ENCODE assay signal across 17 mouse cellular contexts in the genomic region with DNA sequence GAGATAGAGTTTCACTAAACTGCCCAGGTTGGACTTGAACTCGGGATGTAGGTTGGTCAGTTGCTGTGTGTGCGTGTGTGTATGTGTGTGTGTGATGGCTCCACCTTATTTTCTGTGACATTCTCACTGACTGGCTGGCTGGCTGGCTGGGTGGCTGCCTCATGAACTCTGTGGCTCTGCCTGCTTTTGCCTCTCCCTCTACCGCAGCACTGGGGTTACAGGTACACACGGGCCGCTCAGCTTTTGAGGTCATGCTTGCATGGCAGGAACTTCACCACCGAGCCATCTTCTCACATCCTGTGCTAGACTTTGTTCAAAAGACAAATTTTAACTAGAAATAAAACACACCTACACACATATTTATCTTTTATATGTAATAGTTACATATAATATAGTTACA. TPM values are rescaled to one million over a fixed set of nuclear protein-coding genes. Genes with fewer than 3 reads are reported as not detected.
A peak's percentile ranks its signal among the peaks of the same experiment; 100 is the strongest.
DNase-seq lines count a peak whose midpoint lies in the region; ATAC-seq lines count a peak whose summit lies in the region.
"Had no signal": no experiment of that assay in that cellular context is flagged by ENCODE, and none has a peak within 500 bp of the region (broad histone marks: within the 10 kb centered on the region; RNA-seq: fewer than 3 reads in every experiment).

No protein-coding gene starts in this region.

- peak; percentile 26 to 30 for DNase-seq in B cell, adult 2 months
- DNase-seq in CD4-positive, CD25-positive, alpha-beta regulatory T cell, adult 2 months (ENCODE audit: low read depth, low spot score), result peak; percentile 83
- DNase-seq in thymus, postnatal 0 days (ENCODE audit: low spot score), result peak; percentile 84
- DNase-seq in embryo, embryonic 9.5 days (ENCODE audit: extremely low spot score), result no peak
- DNase-seq in lung, postnatal 4 days, result no peak
- DNase-seq in right cerebral cortex, adult 2 months (ENCODE audit: low spot score in 2 of 2), result no peak
- DNase-seq: adrenal gland, postnatal 36 days; cerebellum, adult 11-12 months; cerebellum, postnatal 25 days; embryo, embryonic 11 days; gastrocnemius, postnatal 25 days; heart, adult 2 months; kidney, adult 18-20 months; left cerebral cortex, postnatal 4 days; liver had no signal

- peak; percentile 47 for ATAC-seq in megakaryocyte, adult 5-6 weeks (ENCODE audit: poor library complexity, severe bottlenecking)
- ATAC-seq: hindbrain, embryonic 16.5 days had no signal

RNA-seq across cellular contexts. Expression of a gene that starts 57.0 kb away (rescaled TPM):
- 47.5 and 49.2 TPM in 2 replicates for total RNA-seq in megakaryocyte, adult 5-6 weeks (2015)
- 89.7 and 96.1 TPM in 2 replicates for total RNA-seq in megakaryocyte, adult 5-6 weeks (2017)
- 36.7 and 50.8 TPM in 2 replicates for polyA plus RNA-seq in thymus, postnatal 0 days (2015; fragmentation: Nextera tagmentation; extraction: Ambion mirVana)

Comparison
In these comparisons a context has a peak if more than half of its experiments do, and no peak if none do; other contexts are left out.
1. DNase-seq: peak in B cell, adult 2 months (2 of 2), CD4-positive, CD25-positive, alpha-beta regulatory T cell, adult 2 months (single experiment) and thymus, postnatal 0 days (single experiment); none in embryo, embryonic 9.5 days (single experiment), lung, postnatal 4 days (0 of 2) and right cerebral cortex, adult 2 months (0 of 2).